Mouse (Mus musculus): ENCODE data around the gene Dupd1. TPM values are rescaled to one million over a fixed set of nuclear protein-coding genes. Genes with fewer than 3 reads are reported as not detected.

The Dupd1 gene
- polyA plus RNA-seq, 1 experiment from 2014 or later: not detected

DNA sequence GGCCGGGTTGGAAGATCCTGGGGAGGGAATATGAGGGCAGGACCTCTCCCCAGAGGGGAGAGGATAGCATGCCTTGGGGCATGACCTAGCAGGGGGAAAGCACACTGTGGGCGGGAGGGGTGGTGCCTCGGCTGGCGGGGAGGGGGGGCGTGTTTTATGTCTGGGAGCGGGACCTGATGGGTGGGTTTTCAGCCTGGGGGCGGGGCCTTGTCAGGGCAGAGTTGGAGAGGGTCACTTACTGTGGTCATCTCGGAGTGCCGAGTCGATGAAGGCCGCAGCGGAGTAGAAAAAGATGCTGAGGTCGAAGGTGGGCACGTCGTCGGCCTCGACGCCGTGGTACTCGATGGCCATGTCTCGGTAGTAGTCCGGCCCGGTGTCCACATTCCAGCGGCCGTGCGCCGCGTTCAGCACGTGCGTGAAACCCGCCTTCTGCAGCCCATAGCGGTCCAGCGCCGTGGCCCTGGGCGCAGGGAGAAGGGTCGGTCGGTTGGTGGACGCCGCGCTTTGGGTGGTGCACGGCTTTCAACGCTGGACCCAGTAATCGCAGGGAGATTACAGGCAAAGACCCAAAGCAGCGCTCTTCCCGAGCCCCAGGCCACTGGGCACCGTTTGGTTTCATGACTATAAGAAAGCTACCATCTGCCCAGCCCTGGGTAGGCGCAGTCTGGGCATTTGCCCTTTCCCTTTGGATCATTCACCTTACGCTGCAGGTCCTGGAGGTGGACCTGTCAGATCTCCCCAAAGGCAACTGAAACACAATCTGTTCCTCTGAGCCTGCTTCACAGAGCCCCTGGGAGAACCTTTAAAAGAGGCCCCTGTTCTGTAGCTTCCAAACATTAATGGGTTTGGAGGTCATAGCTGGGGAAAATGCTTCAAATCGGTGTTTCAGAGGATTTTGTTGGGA is 27.7 kb downstream of the Dupd1 start:
- ATAC-seq (replicated peaks; ENCODE audit: low FRiP score, low TSS enrichment, low read depth) (peak; percentile 17; the same call in 1 of the 2 replicates), DNase-seq (ENCODE audit: low spot score) (no peak)
- peak overlapping the region; percentile 68 for H3K4me2 ChIP-seq (ENCODE audit: low read length)
- peaks cover 9% of the 10 kb centered on the region for H3K4me1 ChIP-seq (replicated peaks; ENCODE audit: control insufficient read depth, insufficient read depth, low read length)
- no peak overlapping the region for H3K27ac ChIP-seq (ENCODE audit: low read depth)
- WGBS: 8% methylated on average over 49 of the region's 49 CpGs
- peak overlapping the region; percentile 22; the same call in 1 of the 2 replicates for H3K9ac ChIP-seq (ENCODE audit: low read length)
- H3K27me3 ChIP-seq (replicated peaks; ENCODE audit: control insufficient read depth, insufficient read depth, low read length): peaks cover 9% of the 10 kb centered on the region; the same call in 1 of the 2 replicates
- no peaks in the 10 kb centered on the region for H3K36me3 ChIP-seq (ENCODE audit: control insufficient read depth, insufficient read depth, low read length)
- peak overlapping the region; percentile 27 for H3K4me3 ChIP-seq (ENCODE audit: low read depth, low read length)
- H3K9me3 ChIP-seq (ENCODE audit: control insufficient read depth, low read length): no peaks in the 10 kb centered on the region

DNA sequence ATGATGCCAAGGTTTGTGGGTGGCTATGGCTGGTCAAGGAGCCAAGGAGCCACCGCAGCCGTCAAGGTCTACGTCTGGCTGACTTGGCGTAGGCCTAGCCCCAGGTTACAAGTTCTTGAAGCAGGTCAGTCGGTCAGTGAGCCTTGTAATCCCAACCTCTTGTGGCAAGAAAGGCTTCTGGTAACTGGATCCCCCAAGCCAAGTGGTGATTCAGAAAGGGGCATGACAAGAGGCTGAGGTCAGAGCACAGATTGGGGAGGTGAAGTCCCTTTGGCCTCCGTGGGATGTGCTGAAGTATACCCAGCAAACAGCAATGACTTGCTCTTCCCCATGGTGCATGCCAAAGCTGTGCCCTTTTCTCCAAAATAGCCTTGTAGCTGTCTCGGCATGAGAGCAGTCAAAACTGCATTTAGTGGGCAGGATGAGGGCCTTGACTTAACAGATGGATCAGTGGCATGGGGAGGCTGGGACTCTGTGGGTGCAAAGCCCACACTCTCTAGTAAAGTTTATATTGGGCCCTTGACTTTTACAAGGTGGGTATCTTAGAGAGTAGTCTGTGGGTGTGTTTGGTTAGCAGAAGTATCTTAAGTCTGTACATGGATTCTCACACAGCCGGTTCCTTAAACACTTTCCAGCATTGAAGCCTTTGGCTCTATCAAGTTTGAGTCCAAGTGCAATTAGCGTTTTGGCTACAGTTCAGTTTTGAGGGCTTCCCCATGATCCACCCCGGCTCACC is 28.8 kb downstream of the Dupd1 start:
- H3K27ac ChIP-seq (ENCODE audit: low read depth): no peak overlapping the region
- no peaks in the 10 kb centered on the region for H3K9me3 ChIP-seq (ENCODE audit: control insufficient read depth, low read length)
- whole genome bisulfite sequencing: 91% methylated on average over 10 of the region's 10 CpGs
- H3K4me3 ChIP-seq (ENCODE audit: low read depth, low read length): no peak overlapping the region
- peaks cover 9% of the 10 kb centered on the region for H3K4me1 ChIP-seq (replicated peaks; ENCODE audit: control insufficient read depth, insufficient read depth, low read length)
- no peak for DNase-seq (ENCODE audit: low spot score)
- ATAC-seq (replicated peaks; ENCODE audit: low FRiP score, low TSS enrichment, low read depth): no peak
- H3K27me3 ChIP-seq (replicated peaks; ENCODE audit: control insufficient read depth, insufficient read depth, low read length): peaks cover 9% of the 10 kb centered on the region; the same call in 1 of the 2 replicates
- no peaks in the 10 kb centered on the region for H3K36me3 ChIP-seq (ENCODE audit: control insufficient read depth, insufficient read depth, low read length)
- H3K4me2 ChIP-seq (ENCODE audit: low read length): peak overlapping the region; percentile 68; the same call in 1 of the 2 replicates
- H3K9ac ChIP-seq (ENCODE audit: low read length): no peak overlapping the region

DNA sequence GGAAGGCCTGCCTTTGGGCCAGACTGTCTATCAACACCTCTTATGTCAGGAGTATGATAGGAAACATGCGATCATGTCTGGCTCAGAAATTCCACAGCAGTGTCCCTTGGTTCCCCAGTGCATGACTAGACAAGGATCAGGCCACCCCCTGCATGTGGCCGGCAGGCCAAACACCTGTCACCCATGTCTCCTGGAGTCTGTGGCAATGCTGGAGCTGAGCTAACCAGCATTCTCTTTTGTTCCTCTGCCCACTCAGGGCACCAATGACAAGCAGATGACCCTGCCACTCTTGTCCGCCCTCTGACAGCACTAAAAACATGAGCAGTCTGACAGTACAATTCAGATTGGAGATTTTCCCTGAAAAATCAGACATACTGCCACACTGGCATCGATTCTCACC is 30.5 kb downstream of the Dupd1 start:
- ATAC-seq (replicated peaks; ENCODE audit: low FRiP score, low TSS enrichment, low read depth): no peak
- no peak overlapping the region for H3K4me2 ChIP-seq (ENCODE audit: low read length)
- H3K36me3 ChIP-seq (ENCODE audit: control insufficient read depth, insufficient read depth, low read length): no peaks in the 10 kb centered on the region
- H3K4me1 ChIP-seq (replicated peaks; ENCODE audit: control insufficient read depth, insufficient read depth, low read length): peaks cover 17% of the 10 kb centered on the region
- H3K9me3 ChIP-seq (ENCODE audit: control insufficient read depth, low read length): no peaks in the 10 kb centered on the region
- WGBS: 79% methylated on average over 4 of the region's 4 CpGs
- H3K27me3 ChIP-seq (replicated peaks; ENCODE audit: control insufficient read depth, insufficient read depth, low read length): peaks cover 9% of the 10 kb centered on the region; the same call in 1 of the 2 replicates
- H3K4me3 ChIP-seq (ENCODE audit: low read depth, low read length): no peak overlapping the region
- H3K9ac ChIP-seq (ENCODE audit: low read length): no peak overlapping the region
- no peak for DNase-seq (ENCODE audit: low spot score)
- H3K27ac ChIP-seq (ENCODE audit: low read depth): no peak overlapping the region

DNA sequence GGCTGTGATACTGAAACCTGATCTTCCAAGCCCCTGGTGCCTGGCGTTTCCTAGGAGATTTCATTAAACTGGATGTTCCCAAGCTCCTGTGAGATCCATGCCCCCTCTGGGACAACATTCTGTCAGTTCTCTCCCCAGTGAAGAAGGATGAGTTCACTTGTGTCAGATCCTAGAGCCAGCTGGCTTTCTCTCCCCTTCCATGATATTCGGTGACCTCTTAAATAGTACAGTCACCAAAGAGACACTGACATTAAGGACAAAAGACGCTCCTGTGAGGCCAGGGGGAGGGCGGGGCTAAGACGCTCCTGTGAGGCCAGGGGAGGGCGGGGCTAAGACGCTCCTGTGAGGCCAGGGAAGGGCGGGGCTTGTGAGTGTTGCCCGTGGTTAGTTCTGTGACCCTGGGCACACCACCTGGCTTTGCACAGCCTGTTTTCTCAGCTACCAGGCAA is 31.7 kb downstream of the Dupd1 start:
- WGBS: under 1% methylated on average over 9 of the region's 9 CpGs

DNA sequence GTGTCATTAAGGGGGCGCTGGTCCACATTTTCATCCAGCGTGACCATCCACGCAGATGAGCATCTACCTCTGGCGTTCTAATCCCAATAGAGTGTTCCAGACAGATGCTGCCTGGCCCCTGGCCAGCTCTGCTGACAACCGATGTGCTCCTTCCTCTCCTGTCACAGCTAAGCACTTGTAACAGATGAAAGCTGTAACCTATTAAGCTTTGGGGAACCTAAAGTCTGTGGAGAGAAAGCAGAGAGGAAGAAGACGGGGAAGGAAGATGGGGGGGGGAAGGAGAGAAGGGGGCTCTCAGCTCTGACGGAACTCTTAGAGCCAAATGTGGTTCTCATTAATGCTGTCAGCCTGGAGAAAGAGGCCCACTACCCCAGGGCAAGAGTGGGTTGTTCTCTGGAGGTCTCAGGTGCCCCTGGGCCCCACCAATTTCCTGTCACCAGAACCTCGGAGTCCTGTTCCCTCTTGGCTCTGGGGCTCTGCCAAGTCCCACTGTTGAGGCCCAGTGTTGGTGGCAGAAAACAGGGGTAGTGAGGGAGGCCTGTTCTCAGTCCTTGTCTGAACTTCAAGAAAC is 34.7 kb downstream of the Dupd1 start:
- peaks cover 17% of the 10 kb centered on the region for H3K4me1 ChIP-seq (replicated peaks; ENCODE audit: control insufficient read depth, insufficient read depth, low read length)
- no peak for ATAC-seq (replicated peaks; ENCODE audit: low FRiP score, low TSS enrichment, low read depth)
- 34% methylated on average over 8 of the region's 8 CpGs for WGBS
- H3K9ac ChIP-seq (ENCODE audit: low read length): no peak overlapping the region
- no peak overlapping the region for H3K4me2 ChIP-seq (ENCODE audit: low read length)
- no peaks in the 10 kb centered on the region for H3K27me3 ChIP-seq (replicated peaks; ENCODE audit: control insufficient read depth, insufficient read depth, low read length)
- no peak for DNase-seq (ENCODE audit: low spot score)
- H3K9me3 ChIP-seq (ENCODE audit: control insufficient read depth, low read length): no peaks in the 10 kb centered on the region
- no peak overlapping the region for H3K4me3 ChIP-seq (ENCODE audit: low read depth, low read length)
- H3K36me3 ChIP-seq (ENCODE audit: control insufficient read depth, insufficient read depth, low read length): no peaks in the 10 kb centered on the region
- H3K27ac ChIP-seq (ENCODE audit: low read depth): 0 out of 2 replicates have a peak overlapping the region, but pooled peaks have one; percentile 22

More for the DNA sequence above, 31.7 kb downstream of the Dupd1 start:
- ATAC-seq (replicated peaks; ENCODE audit: low FRiP score, low TSS enrichment, low read depth) (peak; percentile 46; the same call in 1 of the 2 replicates), DNase-seq (ENCODE audit: low spot score) (peak; percentile 73)
- Histone ChIP-seq H3K4me2 (ENCODE audit: low read length) (peak overlapping the region; percentile 44), H3K27ac (ENCODE audit: low read depth) (no peak overlapping the region), H3K36me3 (ENCODE audit: control insufficient read depth, insufficient read depth, low read length) (no peaks in the 10 kb centered on the region), H3K4me3 (ENCODE audit: low read depth, low read length) (peak overlapping the region; percentile 4; the same call in 1 of the 2 replicates), H3K4me1 (replicated peaks; ENCODE audit: control insufficient read depth, insufficient read depth, low read length) (peaks cover 17% of the 10 kb centered on the region), H3K9me3 (ENCODE audit: control insufficient read depth, low read length) (no peaks in the 10 kb centered on the region), H3K27me3 (replicated peaks; ENCODE audit: control insufficient read depth, insufficient read depth, low read length) (peaks cover 9% of the 10 kb centered on the region; the same call in 1 of the 2 replicates), H3K9ac (ENCODE audit: low read length) (no peak overlapping the region)

DNA sequence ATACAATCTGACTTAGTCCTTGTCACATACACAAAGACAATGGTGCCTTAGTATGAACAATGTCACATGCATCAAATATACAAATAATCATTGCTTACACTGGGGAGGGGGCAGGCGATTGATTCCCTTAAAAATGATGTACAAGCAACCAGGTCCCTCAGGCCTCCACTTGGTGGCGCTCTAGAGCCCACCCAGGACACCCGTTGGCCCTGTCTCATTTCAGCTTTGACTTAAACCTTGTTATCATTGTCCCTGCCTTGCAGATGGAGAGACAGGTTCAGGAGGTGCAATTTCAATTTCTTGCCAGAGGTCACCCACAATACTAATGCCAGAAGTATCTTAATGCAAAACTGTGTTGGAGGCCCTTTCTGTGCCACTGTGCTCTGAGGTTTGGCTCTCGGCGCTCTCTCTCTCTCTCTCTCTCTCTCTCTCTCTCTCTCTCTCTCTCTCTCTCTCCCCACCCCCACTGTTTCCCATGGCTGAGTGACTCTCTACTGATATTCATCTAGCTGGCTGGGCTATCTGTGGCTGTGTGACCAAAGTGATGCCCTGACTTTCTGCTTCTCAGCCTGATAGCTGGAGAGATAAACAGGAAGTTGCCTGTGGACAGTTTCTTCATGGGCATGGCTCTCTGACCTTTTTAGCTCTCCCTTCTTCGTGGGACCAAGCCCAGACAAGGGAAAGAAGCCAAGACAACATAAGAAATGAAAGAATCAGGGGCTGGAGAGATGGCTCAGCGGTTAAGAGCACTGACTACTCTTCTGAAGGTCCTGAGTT is 35.7 kb downstream of the Dupd1 start:
- no peaks in the 10 kb centered on the region for H3K36me3 ChIP-seq (ENCODE audit: control insufficient read depth, insufficient read depth, low read length)
- WGBS: 48% methylated on average over 7 of the region's 7 CpGs
- H3K4me3 ChIP-seq (ENCODE audit: low read depth, low read length): no peak overlapping the region
- H3K9ac ChIP-seq (ENCODE audit: low read length): no peak overlapping the region
- H3K4me2 ChIP-seq (ENCODE audit: low read length): no peak overlapping the region
- no peak overlapping the region for H3K27ac ChIP-seq (ENCODE audit: low read depth)
- H3K9me3 ChIP-seq (ENCODE audit: control insufficient read depth, low read length): no peaks in the 10 kb centered on the region
- H3K4me1 ChIP-seq (replicated peaks; ENCODE audit: control insufficient read depth, insufficient read depth, low read length): peaks cover 17% of the 10 kb centered on the region
- no peaks in the 10 kb centered on the region for H3K27me3 ChIP-seq (replicated peaks; ENCODE audit: control insufficient read depth, insufficient read depth, low read length)
- peak; percentile 74 for DNase-seq (ENCODE audit: low spot score)
- no peak for ATAC-seq (replicated peaks; ENCODE audit: low FRiP score, low TSS enrichment, low read depth)

DNA sequence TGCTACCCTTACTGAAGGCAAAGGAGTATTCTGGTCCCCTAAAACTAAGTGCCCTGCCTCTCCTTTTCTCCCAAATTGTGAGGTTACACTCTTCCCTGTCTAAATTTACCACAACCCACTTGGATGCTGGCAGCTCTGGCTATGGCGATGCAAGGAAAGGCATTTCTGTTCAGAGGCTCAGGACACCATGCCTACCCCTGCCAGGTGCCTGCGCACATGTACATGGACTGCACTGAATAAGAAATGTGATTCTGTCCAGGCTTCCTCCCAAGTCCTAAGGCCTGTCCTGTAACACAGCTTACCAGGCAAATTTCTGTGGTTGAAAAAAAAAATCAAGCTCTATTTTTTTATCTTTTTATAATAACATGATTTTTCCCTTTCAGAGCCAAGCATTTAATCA is 38.2 kb downstream of the Dupd1 start:
- H3K36me3 ChIP-seq (ENCODE audit: control insufficient read depth, insufficient read depth, low read length): no peaks in the 10 kb centered on the region
- ATAC-seq (replicated peaks; ENCODE audit: low FRiP score, low TSS enrichment, low read depth) (no peak), DNase-seq (ENCODE audit: low spot score) (no peak)
- no peak overlapping the region for H3K4me2 ChIP-seq (ENCODE audit: low read length)
- WGBS: 76% methylated on average over 2 of the region's 2 CpGs
- no peak overlapping the region for H3K27ac ChIP-seq (ENCODE audit: low read depth)
- H3K4me1 ChIP-seq (replicated peaks; ENCODE audit: control insufficient read depth, insufficient read depth, low read length): peaks cover 9% of the 10 kb centered on the region
- H3K9ac ChIP-seq (ENCODE audit: low read length): no peak overlapping the region
- H3K27me3 ChIP-seq (replicated peaks; ENCODE audit: control insufficient read depth, insufficient read depth, low read length): no peaks in the 10 kb centered on the region
- H3K9me3 ChIP-seq (ENCODE audit: control insufficient read depth, low read length): no peaks in the 10 kb centered on the region
- H3K4me3 ChIP-seq (ENCODE audit: low read depth, low read length): no peak overlapping the region

DNA sequence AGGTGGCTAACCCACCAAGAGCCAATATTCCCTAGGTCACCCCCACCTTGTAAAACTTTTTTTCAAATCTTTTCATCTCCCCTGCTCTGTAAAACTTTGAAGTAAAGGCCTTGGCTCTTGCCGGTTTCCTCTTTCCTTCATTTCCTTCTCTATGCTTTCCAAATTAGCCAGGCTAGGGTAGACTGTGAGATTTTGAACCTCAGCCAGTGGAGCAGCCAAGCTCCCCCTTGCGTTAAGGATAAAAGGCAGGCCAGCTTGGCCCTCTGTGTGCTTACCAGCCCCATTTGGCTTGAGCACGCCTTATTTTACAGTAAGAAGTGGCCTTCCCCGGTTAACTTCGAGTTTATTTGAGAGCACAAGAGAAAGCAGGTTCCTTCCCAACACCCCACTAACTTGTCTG is 39.9 kb downstream of the Dupd1 start:
- H3K27me3 ChIP-seq (replicated peaks; ENCODE audit: control insufficient read depth, insufficient read depth, low read length): no peaks in the 10 kb centered on the region
- WGBS: 53% methylated on average over 5 of the region's 5 CpGs
- H3K9me3 ChIP-seq (ENCODE audit: control insufficient read depth, low read length): no peaks in the 10 kb centered on the region
- no peak overlapping the region for H3K27ac ChIP-seq (ENCODE audit: low read depth)
- H3K9ac ChIP-seq (ENCODE audit: low read length): no peak overlapping the region
- DNase-seq (ENCODE audit: low spot score) (no peak), ATAC-seq (replicated peaks; ENCODE audit: low FRiP score, low TSS enrichment, low read depth) (no peak)
- peaks cover 13% of the 10 kb centered on the region for H3K36me3 ChIP-seq (ENCODE audit: control insufficient read depth, insufficient read depth, low read length)
- no peak overlapping the region for H3K4me3 ChIP-seq (ENCODE audit: low read depth, low read length)
- H3K4me1 ChIP-seq (replicated peaks; ENCODE audit: control insufficient read depth, insufficient read depth, low read length): peaks cover 2% of the 10 kb centered on the region; the same call in 1 of the 2 replicates
- H3K4me2 ChIP-seq (ENCODE audit: low read length): no peak overlapping the region
